Mouse (Mus musculus) erythroblast, embryonic 14.5 days (primary cell): ENCODE measurements around the gene Ccdc92. TPM values are rescaled to one million over a fixed set of nuclear protein-coding genes. Genes with fewer than 3 reads are reported as not detected.
A peak's percentile ranks its signal among the peaks of the same experiment; 100 is the strongest.

Experiments
- H3K27me3 ChIP-seq: 2 replicates; pipeline ENCODE4 v1.6.1; 2012; ENCODE audit warnings: inconsistent platforms; ENCODE audit not compliant: control insufficient read depth
- H3K36me3 ChIP-seq: 2 replicates; pipeline ENCODE4 v1.6.1; 2012; ENCODE audit warnings: mild to moderate bottlenecking, inconsistent platforms; ENCODE audit not compliant: control insufficient read depth
- H3K4me1 ChIP-seq: 2 replicates; pipeline ENCODE4 v1.6.1; 2012; ENCODE audit warnings: inconsistent platforms; ENCODE audit not compliant: control insufficient read depth
- H3K4me3 ChIP-seq: replicated peaks from 2 replicates; pipeline ENCODE3; 2012; ENCODE audit warnings: moderate library complexity, mild to moderate bottlenecking, inconsistent platforms
- H3K9me3 ChIP-seq: 2 replicates; pipeline ENCODE4 v1.6.1; 2012; ENCODE audit warnings: low read length, inconsistent platforms, mixed read lengths; ENCODE audit not compliant: control insufficient read depth
- GATA1 ChIP-seq: IDR thresholded peaks from 2 replicates; pipeline ENCODE4 v1.6.1; 2012; ENCODE audit warnings: low read length, inconsistent platforms, mixed read lengths
- TAL1 ChIP-seq: IDR thresholded peaks from 3 replicates; pipeline ENCODE4 v1.6.1; 2012; ENCODE audit warnings: low read length, inconsistent platforms, mixed read lengths
- polyA plus RNA-seq: library from polyadenylated mRNA; stranded (reverse); fragments of >175 nt; gene quantifications from 2 replicates; pipeline ENCODE4 v1.2.3, GENCODE M21; 2012

Ccdc92 gene
- polyA plus RNA-seq, 1 experiment, result 0.10 TPM

- Histone ChIP-seq H3K4me1 (no peaks in the 10 kb centered on the region), H3K4me3 (no peak overlapping the region), H3K36me3 (peaks cover 13% of the 10 kb centered on the region), H3K27me3 (no peaks in the 10 kb centered on the region), H3K9me3 (no peaks in the 10 kb centered on the region)
- TF ChIP-seq TAL1, result no peak
- no peak for TF ChIP-seq GATA1
Observed at GRCm38 (mm10) chr5:124891921-124892370, 29.7 kb upstream of the Ccdc92 start.

DNA sequence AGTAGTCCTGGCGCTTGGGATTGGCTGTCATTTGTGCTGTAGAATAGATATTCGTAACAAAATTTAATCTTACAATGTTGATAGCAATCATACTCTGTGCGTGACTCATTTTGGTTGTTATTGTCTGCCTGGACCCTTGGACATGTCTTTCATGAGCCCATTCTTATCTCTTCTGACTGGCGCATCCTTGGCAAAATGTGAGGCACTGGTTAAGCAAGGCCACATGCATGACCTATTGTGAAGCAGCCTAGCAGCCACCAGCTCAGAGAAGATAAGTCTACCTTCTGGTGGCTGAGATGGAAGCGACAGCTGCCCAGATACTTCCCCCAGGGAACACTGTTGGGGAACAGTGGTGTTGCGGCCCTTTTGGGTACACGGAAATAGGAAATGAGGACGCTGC is 26.4 kb upstream of the Ccdc92 start:
- TF ChIP-seq GATA1 (no peak), TAL1 (no peak)
- no peaks in the 10 kb centered on the region for H3K27me3 ChIP-seq
- H3K36me3 ChIP-seq, result peaks cover 46% of the 10 kb centered on the region
- H3K4me1 ChIP-seq, result no peaks in the 10 kb centered on the region
- H3K9me3 ChIP-seq, result no peaks in the 10 kb centered on the region
- H3K4me3 ChIP-seq, result no peak overlapping the region

DNA sequence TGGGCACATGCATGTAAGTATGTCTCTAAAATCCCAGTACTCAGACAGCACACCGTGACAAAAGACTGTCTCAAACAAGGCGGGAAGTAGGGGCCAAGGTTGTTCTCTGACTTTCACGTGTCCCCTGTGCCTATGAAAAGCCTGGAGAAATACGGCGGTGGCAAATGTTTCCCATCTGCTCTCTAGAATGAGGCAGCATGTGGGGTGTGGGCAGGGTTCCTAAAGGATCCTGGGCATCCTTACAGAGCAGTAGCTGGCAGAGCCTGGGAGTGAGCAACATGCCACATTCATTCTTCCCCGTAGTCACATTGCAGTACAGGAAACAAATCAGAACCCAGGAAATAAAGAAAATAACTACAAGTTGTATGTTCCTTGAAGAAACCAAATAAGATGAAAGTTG is 21.7 kb upstream of the Ccdc92 start:
- no peak overlapping the region for H3K4me3 ChIP-seq
- H3K9me3 ChIP-seq, result no peaks in the 10 kb centered on the region
- TF ChIP-seq GATA1, result no peak
- TF ChIP-seq TAL1, result no peak
- peaks cover 75% of the 10 kb centered on the region for H3K36me3 ChIP-seq
- no peaks in the 10 kb centered on the region; the same call in 1 of the 2 replicates for H3K4me1 ChIP-seq
- H3K27me3 ChIP-seq, result no peaks in the 10 kb centered on the region

DNA sequence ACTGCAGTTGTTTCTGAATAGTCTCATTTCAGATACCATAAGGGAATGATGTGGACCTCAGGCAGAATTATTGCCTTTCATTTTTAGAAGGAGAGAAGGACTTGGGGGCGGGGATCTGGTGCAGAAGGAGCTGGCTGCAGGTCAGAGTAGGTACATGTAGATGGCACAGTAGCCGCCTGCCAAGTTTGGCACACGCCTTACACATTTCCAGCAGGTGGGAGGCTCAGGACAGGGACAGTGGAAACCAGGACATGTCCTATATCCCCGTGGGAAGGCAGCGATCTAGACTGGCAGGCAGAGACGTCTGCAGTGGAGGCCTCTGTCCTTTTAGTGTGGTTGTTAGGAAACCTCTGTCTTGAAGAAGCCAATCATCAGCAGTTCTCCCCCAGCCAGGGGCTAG is 17.6 kb upstream of the Ccdc92 start:
- no peak overlapping the region for H3K4me3 ChIP-seq
- H3K36me3 ChIP-seq, result peaks cover 67% of the 10 kb centered on the region
- H3K4me1 ChIP-seq, result peaks cover 2% of the 10 kb centered on the region
- H3K9me3 ChIP-seq, result no peaks in the 10 kb centered on the region
- H3K27me3 ChIP-seq, result no peaks in the 10 kb centered on the region
- TF ChIP-seq TAL1 (no peak), GATA1 (no peak)

DNA sequence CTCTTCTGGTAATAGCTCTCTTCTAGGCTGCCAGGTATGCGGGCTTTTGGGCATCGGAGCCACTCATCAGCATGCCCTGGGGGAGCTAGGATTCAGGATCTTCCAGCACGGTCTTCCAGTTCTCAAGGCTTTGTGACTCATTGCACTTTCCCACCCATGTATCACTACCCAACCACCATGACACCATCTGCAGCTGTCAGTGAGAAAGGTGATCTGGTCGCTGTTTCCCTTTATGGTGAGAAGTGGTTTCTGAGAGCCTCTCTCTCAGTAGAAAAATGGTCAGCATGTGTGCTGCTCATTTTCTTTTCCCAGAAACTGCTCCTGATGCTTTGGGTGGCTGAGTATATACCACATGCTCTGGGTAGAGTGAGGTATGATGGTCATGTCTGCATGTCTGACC is 17.0 kb upstream of the Ccdc92 start:
- TF ChIP-seq GATA1, result no peak
- no peak for TF ChIP-seq TAL1
- no peak overlapping the region for H3K4me3 ChIP-seq
- peaks cover 2% of the 10 kb centered on the region for H3K4me1 ChIP-seq
- H3K36me3 ChIP-seq, result peaks cover 63% of the 10 kb centered on the region
- no peaks in the 10 kb centered on the region for H3K9me3 ChIP-seq
- H3K27me3 ChIP-seq, result no peaks in the 10 kb centered on the region

DNA sequence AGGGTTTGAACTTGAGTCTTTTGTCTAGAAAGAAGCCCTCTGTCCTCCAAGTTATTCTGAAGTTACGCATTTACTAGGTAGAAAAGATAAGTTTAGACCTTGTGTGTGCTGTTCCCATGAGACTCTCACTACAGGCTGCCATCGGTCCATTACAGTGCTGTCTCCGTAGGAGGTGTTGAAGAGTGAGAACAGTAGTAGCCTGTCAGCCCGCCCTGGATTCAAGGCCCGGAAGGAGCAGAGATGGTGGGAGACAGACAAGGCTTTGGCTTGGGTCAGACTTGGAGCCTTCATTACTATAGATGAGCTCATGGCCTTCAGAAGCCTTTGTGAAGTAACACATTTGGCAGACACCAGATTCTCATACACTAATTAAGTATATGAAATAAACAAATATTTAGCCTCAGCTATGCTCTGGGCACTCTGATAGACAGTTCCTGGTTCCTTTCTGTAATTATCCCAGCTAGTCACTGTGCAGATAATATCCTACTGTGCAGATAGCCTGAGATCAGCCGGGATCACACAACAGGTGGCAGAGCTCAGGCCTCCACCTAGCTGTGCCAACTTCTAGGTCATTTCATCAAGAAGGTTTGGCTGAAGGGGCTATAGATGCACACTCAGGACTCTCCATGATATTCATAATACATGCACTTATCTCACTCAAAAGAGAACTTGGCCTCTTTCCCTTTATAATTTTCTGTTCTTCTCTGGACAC is 11.8 kb upstream of the Ccdc92 start:
- no peak overlapping the region for H3K4me3 ChIP-seq
- H3K27me3 ChIP-seq, result no peaks in the 10 kb centered on the region
- H3K36me3 ChIP-seq, result peaks cover 62% of the 10 kb centered on the region
- H3K4me1 ChIP-seq, result peaks cover 5% of the 10 kb centered on the region
- H3K9me3 ChIP-seq, result no peaks in the 10 kb centered on the region
- TF ChIP-seq TAL1, result no peak
- TF ChIP-seq GATA1, result no peak

DNA sequence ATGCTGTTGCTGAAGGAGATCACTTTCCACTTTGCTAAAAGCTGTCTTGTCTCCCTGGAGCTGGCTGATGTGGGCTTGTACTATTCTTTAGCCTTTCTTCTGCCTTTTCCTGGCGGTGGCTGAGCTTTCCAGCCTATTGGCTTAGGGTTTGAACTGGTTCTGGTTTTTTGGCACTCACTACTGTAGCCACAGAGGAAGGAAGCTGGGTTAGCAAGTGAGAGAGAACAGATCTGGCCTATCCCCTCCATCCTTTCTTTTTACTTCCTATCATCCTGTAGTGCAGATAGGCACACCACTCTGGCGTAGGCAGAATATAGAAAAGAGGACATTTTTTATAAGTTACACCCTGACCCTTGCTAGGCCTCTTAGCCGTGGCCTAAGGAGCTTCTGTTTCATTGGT is 10.9 kb upstream of the Ccdc92 start:
- Histone ChIP-seq H3K4me1 (peaks cover 5% of the 10 kb centered on the region), H3K9me3 (no peaks in the 10 kb centered on the region), H3K36me3 (peaks cover 59% of the 10 kb centered on the region), H3K27me3 (no peaks in the 10 kb centered on the region), H3K4me3 (no peak overlapping the region)
- TF ChIP-seq GATA1 (no peak), TAL1 (no peak)

DNA sequence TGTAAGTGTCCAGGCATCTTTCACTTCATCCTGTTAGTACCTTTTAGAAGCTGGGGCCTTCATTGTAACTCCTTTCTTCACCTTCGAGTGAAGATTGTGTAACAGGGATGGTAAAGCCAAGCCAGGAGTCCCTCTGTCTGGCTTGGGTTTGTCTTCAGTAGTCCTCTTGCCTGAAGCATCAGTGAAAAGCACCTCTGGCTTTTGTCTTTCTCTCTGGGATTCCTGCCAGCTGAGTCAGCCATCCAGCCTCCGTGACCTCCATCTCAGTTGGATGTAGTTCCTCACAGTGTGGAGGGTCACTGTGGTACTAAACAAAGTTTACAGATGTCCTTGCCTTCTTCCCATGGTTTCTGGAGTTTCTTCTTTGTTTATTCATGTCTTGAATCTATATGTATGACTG is 9.8 kb upstream of the Ccdc92 start:
- Histone ChIP-seq H3K36me3 (peaks cover 63% of the 10 kb centered on the region), H3K27me3 (no peaks in the 10 kb centered on the region), H3K9me3 (no peaks in the 10 kb centered on the region), H3K4me1 (peaks cover 7% of the 10 kb centered on the region), H3K4me3 (no peak overlapping the region)
- TF ChIP-seq TAL1 (no peak), GATA1 (no peak)

DNA sequence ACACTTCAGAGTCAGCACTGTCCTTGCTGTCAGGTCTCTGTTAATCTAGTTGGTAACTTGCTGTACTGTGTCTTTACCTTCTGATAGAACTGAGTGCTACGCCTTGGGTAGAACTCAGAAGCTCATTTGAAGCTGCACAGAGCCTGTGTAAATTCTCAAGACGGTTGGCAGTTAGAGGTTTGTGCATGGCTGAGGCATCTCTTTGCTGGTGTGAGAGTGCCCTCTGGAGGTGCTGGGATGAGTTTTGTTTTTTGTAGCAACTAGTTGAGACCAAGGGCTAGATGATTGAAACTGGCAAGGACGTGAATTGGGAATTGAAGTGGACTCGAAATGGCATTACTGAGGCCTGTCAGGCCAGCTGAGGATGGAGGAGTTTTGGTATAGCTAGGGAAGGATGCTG is 6.8 kb upstream of the Ccdc92 start:
- Histone ChIP-seq H3K9me3 (no peaks in the 10 kb centered on the region), H3K4me3 (no peak overlapping the region), H3K36me3 (peaks cover 53% of the 10 kb centered on the region), H3K27me3 (no peaks in the 10 kb centered on the region), H3K4me1 (peaks cover 10% of the 10 kb centered on the region)
- no peak for TF ChIP-seq TAL1
- TF ChIP-seq GATA1, result no peak

- H3K4me3 ChIP-seq, result peak overlapping the region; percentile 92
- peaks cover 20% of the 10 kb centered on the region for H3K36me3 ChIP-seq
- peaks cover 53% of the 10 kb centered on the region for H3K27me3 ChIP-seq
- peaks cover 29% of the 10 kb centered on the region for H3K4me1 ChIP-seq
- TF ChIP-seq TAL1 (no peak), GATA1 (no peak)
- H3K9me3 ChIP-seq, result peaks cover 7% of the 10 kb centered on the region; the same call in 1 of the 2 replicates
Observed at GRCm38 (mm10) chr5:124862871-124863741, 882 bp upstream of the Ccdc92 start.
